In the genomic region with DNA sequence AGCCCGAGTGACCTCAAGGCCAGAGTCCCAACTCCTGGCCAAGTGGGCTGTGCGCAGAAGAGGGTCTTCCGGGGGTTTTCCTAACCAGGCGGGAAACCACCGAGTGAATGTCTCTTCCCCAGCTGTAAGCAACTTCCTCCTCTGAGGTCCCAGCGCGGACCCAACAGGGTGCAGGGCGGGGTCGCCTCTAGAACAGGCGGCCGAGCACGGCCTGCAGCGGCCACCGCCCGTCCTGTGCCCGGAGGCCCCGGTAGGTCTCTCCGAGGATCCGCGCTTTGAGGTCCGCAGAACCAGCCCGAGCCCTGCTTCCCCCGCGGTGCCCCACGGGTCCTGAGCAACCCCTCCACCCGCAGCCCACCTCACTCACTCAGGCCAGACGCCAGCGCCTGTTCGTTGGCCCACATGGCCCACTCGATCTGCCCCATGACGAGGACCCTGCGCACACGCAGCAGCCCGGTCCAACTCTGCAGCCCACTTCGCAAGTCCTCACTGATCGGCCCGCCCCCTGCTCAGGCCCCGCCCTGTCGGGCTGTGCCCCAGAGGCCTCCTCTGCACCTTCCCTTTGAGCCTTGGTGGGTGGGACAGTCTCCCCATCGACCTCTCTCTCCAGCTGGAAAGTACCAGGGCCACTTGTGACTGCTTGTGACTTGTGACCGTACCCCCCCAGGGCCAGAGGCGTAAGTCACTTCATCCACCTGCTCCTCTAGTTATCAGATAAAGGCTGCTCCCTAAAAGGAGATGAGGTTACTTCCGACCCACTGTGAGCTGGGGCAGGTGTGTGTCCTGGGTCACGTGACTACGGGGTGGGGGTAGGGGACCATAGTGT, we compare ENCODE assay signal across 8 mouse cellular contexts. TPM values are rescaled to one million over a fixed set of nuclear protein-coding genes. Genes with fewer than 3 reads are reported as not detected.
DNase-seq lines count a peak whose midpoint lies in the region; ATAC-seq and TF ChIP-seq lines count a peak whose summit lies in the region.

Gene Cyba (minus strand): TSS at position 488 of the 826 bp plus-strand sequence.

- H3K27me3 ChIP-seq in cerebellum, adult 2 months (ENCODE audit: control insufficient read depth, insufficient read depth, low read length) = no peaks in the 10 kb centered on the region
- H3K27me3 ChIP-seq in intestine, embryonic 16.5 days (replicated peaks; ENCODE audit: control insufficient read depth, insufficient read depth, low read length) = no peaks in the 10 kb centered on the region
- H3K27me3 ChIP-seq in liver, postnatal 0 days (ENCODE audit: insufficient read depth, low read length) = no peaks in the 10 kb centered on the region
- no peaks in the 10 kb centered on the region for H3K27me3 ChIP-seq in neural tube, embryonic 12.5 days (replicated peaks)

- TF ChIP-seq POLR2A in cerebellum, adult 2 months (IDR thresholded peaks at IDR 0.05; ENCODE audit: borderline replicate concordance, insufficient read depth, low read length) = no peak

- TF ChIP-seq CTCF in cerebellum, adult 2 months (IDR thresholded peaks at IDR 0.05; ENCODE audit: borderline replicate concordance, insufficient read depth, low read depth, low read length) = no peak
- no peak for TF ChIP-seq CTCF in liver, postnatal 0 days (IDR thresholded peaks at IDR 0.05; ENCODE audit: low read depth)

- no peak within 1 kb of the TSS for H3K4me3 ChIP-seq in cerebellum, adult 2 months (replicated peaks; ENCODE audit: insufficient read depth, low read depth, low read length)
- H3K4me3 ChIP-seq in intestine, embryonic 16.5 days (ENCODE audit: low read length) = peak within 1 kb of the TSS; percentile 68
- H3K4me3 ChIP-seq in liver, postnatal 0 days (ENCODE audit: low read depth, low read length) = peak within 1 kb of the TSS; percentile 66
- H3K4me3 ChIP-seq in neural tube, embryonic 12.5 days = peak within 1 kb of the TSS; percentile 34

- DNase-seq in cerebellum, adult 2 months = no peak
- DNase-seq in cerebellum, postnatal 14 days = no peak
- peak; percentile 66 for DNase-seq in embryo, embryonic 10 days (ENCODE audit: low spot score)
- DNase-seq in gonadal fat pad, adult 2 months (ENCODE audit: low read depth) = no peak
- peak; percentile 80 for DNase-seq in liver, postnatal 0 days
- peak; percentile 90 for DNase-seq in thymus, postnatal 14 days

- peak within 1 kb of the TSS; percentile 87 for H3K9ac ChIP-seq in intestine, embryonic 16.5 days (ENCODE audit: low read depth, low read length)
- peak within 1 kb of the TSS; percentile 76 for H3K9ac ChIP-seq in liver, postnatal 0 days (replicated peaks)
- peak within 1 kb of the TSS; percentile 53 for H3K9ac ChIP-seq in neural tube, embryonic 12.5 days

- ATAC-seq in intestine, embryonic 16.5 days = peak; percentile 93
- peak; percentile 71 for ATAC-seq in liver, postnatal 0 days
- peak; percentile 76 for ATAC-seq in neural tube, embryonic 12.5 days (ENCODE audit: low FRiP score, low read depth)

- H3K27ac ChIP-seq in cerebellum, adult 2 months (ENCODE audit: insufficient read depth, low read length) = no peak within 1 kb of the TSS
- peak within 1 kb of the TSS; percentile 91 for H3K27ac ChIP-seq in intestine, embryonic 16.5 days (ENCODE audit: low read length)
- H3K27ac ChIP-seq in liver, postnatal 0 days (ENCODE audit: low read depth) = peak within 1 kb of the TSS; percentile 94
- no peak within 1 kb of the TSS for H3K27ac ChIP-seq in neural tube, embryonic 12.5 days

- WGBS in cerebellum, adult 2 months = 25% methylated on average over 45 of the region's 45 CpGs
- 2% methylated on average over 41 of the region's 45 CpGs for whole genome bisulfite sequencing in intestine, embryonic 16.5 days
- 2% methylated on average over 41 of the region's 45 CpGs for WGBS in liver, postnatal 0 days (ENCODE audit: insufficient replicate concordance)
- WGBS in neural tube, embryonic 12.5 days = 4% methylated on average over 45 of the region's 45 CpGs

- no peak for TF ChIP-seq EP300 in liver, postnatal 0 days (IDR thresholded peaks at IDR 0.05; ENCODE audit: low read depth)

- peak within 1 kb of the TSS; percentile 91 for H3K4me2 ChIP-seq in intestine, embryonic 16.5 days (ENCODE audit: low read depth, low read length)
- peak within 1 kb of the TSS; percentile 90 for H3K4me2 ChIP-seq in liver, postnatal 0 days (ENCODE audit: low read depth, low read length)
- peak within 1 kb of the TSS; percentile 77 for H3K4me2 ChIP-seq in neural tube, embryonic 12.5 days (replicated peaks)

- H3K9me3 ChIP-seq in intestine, embryonic 16.5 days (ENCODE audit: control insufficient read depth, low read length) = no peaks in the 10 kb centered on the region
- no peaks in the 10 kb centered on the region for H3K9me3 ChIP-seq in liver, postnatal 0 days (ENCODE audit: low read length)
- H3K9me3 ChIP-seq in neural tube, embryonic 12.5 days = no peaks in the 10 kb centered on the region

- H3K36me3 ChIP-seq in intestine, embryonic 16.5 days (ENCODE audit: control insufficient read depth, insufficient read depth, low read length) = peaks cover 12% of the 10 kb centered on the region; the same call in 1 of the 2 replicates
- peaks cover 17% of the 10 kb centered on the region for H3K36me3 ChIP-seq in liver, postnatal 0 days (replicated peaks; ENCODE audit: insufficient read depth, low read length)
- peaks cover 42% of the 10 kb centered on the region for H3K36me3 ChIP-seq in neural tube, embryonic 12.5 days

- no peaks in the 10 kb centered on the region; the same call in 1 of the 2 replicates for H3K4me1 ChIP-seq in cerebellum, adult 2 months (ENCODE audit: control insufficient read depth, insufficient read depth, low read length)
- peaks cover 17% of the 10 kb centered on the region for H3K4me1 ChIP-seq in intestine, embryonic 16.5 days (ENCODE audit: control insufficient read depth, insufficient read depth, low read length)
- peaks cover 28% of the 10 kb centered on the region for H3K4me1 ChIP-seq in liver, postnatal 0 days (ENCODE audit: insufficient read depth)
- peaks cover 13% of the 10 kb centered on the region for H3K4me1 ChIP-seq in neural tube, embryonic 12.5 days

RNA-seq across cellular contexts. Expression of gene Cyba, which starts in this region (rescaled TPM):
- polyA plus RNA-seq in cerebellum, adult 2 months (2012; rRNA removed) = 12.0 and 15.5 TPM in 2 replicates
- 72.6 and 73.9 TPM in 2 replicates for polyA plus RNA-seq in gonadal fat pad, adult 2 months (2012; rRNA removed)
- polyA plus RNA-seq in intestine, embryonic 16.5 days (2015; fragmentation: Nextera tagmentation; extraction: Ambion mirVana) = 338 and 349 TPM in 2 replicates
- 211 and 220 TPM in 2 replicates for polyA plus RNA-seq in liver, postnatal 0 days (2015; fragmentation: Nextera tagmentation; extraction: Ambion mirVana)
- 58.5 and 59.9 TPM in 2 replicates for polyA plus RNA-seq in neural tube, embryonic 12.5 days (2016; fragmentation: Nextera tagmentation; extraction: Ambion mirVana)

Comparison
In these comparisons a context has a peak if more than half of its experiments do, and no peak if none do; other contexts are left out.
1. DNase-seq: peak in embryo, embryonic 10 days (single experiment), liver, postnatal 0 days (single experiment) and thymus, postnatal 14 days (single experiment); none in cerebellum, adult 2 months (0 of 2), cerebellum, postnatal 14 days (0 of 2) and gonadal fat pad, adult 2 months (single experiment).
2. H3K27ac ChIP-seq: peak in intestine, embryonic 16.5 days (single experiment) and liver, postnatal 0 days (single experiment); none in cerebellum, adult 2 months (single experiment) and neural tube, embryonic 12.5 days (single experiment).
3. Peak in every context shown above with its lines, with median percentiles within 50 percentile points of each other: ATAC-seq, H3K4me2 ChIP-seq and H3K9ac ChIP-seq.